Mouse (Mus musculus) megakaryocyte progenitor cell, adult 5-6 weeks (primary cell): Measurements from ENCODE around the gene Gabrr3. TPM values are rescaled to one million over a fixed set of nuclear protein-coding genes. Genes with fewer than 3 reads are reported as not detected.
A peak's percentile ranks its signal among the peaks of the same experiment; 100 is the strongest.

Source experiments
- ATAC-seq: replicated peaks from 2 replicates; pipeline ENCODE4 v1.8.0; 2016; ENCODE audit warnings: mild to moderate bottlenecking, moderate TSS enrichment, inconsistent platforms; ENCODE audit not compliant: poor library complexity
- total RNA-seq, 2 experiments: library from RNA; stranded (forward) in 1 of 2; stranded (reverse) in 1 of 2; fragments of 157-497, 149-512 nt in 1 of 2; fragments of 200-1000 nt in 1 of 2; gene quantifications; 2 replicates each; pipeline versions ENCODE4 v1.2.3 to v1.2.4; 2015 to 2017

The Gabrr3 gene
- total RNA-seq, 2 experiments from 2014 or later: not detected

- no peak for ATAC-seq
Measured at GRCm38 (mm10) chr16:59463973-59464372, 56.8 kb downstream of the Gabrr3 start.

DNA sequence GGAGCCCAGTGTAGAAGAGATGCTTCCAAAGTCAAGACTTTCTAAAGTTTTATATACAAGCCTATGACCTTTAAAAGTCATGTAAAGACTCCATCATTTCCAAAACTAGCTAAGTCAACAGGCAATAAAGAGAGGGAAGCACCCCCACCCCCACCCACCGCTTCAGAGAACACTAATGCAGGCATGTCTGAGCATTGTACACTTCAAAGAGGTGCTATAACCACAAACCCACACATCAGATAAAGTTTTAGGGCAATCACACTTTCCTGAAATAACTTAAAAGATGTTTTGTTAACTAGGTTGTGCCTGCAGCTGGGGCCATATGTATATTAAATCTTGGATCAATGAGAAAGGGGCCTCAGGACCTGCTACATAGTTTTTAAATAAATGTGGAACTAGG is 62.7 kb downstream of the Gabrr3 start:
- no peak for ATAC-seq

GRCm38 (mm10) chr16:59471637-59472278 is 64.6 kb downstream of the Gabrr3 start, which contains the start of gene Riox2:
Riox2 (plus strand) TSS chr16:59471775.
- peak; percentile 84 for ATAC-seq

DNA sequence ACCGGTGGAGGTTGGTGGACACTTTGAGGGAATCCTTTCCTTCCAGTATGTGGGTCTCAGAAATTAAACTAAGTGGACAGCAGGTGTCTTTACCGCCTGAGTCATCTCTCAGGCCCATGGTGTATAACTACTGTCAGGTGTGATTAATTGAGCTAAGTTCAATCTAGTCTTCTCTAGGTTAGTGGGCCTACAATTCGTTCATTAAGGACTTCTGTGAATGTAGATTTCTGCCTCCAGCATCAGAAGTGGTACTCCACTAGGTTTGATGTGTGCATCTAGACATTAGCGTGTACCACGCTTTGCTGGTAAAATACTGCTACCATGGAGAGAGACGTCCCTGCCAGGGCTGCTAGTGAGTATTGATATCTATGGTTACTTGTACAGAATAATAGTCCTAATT is 65.4 kb downstream of the Gabrr3 start:
- no peak for ATAC-seq

GRCm38 (mm10) chr16:59474788-59475187 is 67.7 kb downstream of the Gabrr3 start:
- peak; percentile 67 for ATAC-seq

GRCm38 (mm10) chr16:59477955-59478354 is 70.8 kb downstream of the Gabrr3 start:
- ATAC-seq: no peak

GRCm38 (mm10) chr16:59487239-59487638 is 80.1 kb downstream of the Gabrr3 start:
- no peak for ATAC-seq

GRCm38 (mm10) chr16:59487975-59488548 is 80.9 kb downstream of the Gabrr3 start:
- peak; percentile 88 for ATAC-seq

DNA sequence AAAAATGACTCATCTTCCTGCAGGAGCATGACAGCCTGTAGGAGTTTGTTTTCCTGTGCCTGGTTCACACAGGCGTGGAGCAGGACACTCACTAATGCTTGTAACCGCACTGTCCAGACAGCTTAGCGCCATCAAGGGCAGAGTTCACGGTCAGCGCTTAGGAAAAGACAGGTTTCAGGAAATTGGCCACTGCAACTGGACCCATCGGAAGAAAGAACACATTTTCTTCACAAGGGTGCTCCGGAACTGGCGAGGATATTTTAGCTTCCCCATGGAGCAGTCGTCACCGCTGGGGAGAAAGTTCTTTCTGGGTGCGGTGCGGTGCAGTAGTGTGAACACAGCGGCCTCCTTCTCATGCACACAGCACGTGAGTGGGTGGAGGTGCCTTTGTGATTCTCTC is 86.1 kb downstream of the Gabrr3 start:
- ATAC-seq: no peak

GRCm38 (mm10) chr16:59497947-59498346 is 90.8 kb downstream of the Gabrr3 start:
- no peak for ATAC-seq

- 0 out of 2 replicates have a peak, but pooled peaks have one; percentile 34 for ATAC-seq
Measured at GRCm38 (mm10) chr16:59499180-59499579, 92.0 kb downstream of the Gabrr3 start.

DNA sequence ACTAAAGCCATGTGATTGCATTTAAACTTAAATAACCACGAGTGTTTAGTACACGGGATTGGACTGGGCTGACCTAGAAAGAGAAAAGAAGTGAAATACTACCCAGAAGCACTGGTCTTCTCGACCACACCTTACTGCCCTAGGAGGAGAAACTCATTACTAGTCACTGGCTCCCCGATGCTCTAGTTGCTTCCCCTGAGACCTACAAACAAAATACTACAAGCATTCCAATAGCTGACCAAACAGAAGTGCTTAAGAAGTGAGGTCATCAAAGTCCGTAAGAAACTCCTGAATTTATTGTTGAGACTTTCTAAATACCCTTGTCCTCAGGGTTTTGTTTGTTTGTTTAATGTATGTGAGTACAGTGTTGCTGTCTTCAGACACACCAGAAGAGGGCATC is 102.7 kb downstream of the Gabrr3 start:
- no peak for ATAC-seq

Other genes starting within 250 kb of the Gabrr3 start
- not detected in 2 replicates for gene Olfr196, start 236.9 kb upstream of the Gabrr3 start, total RNA-seq (2015)
- gene Olfr196, start 236.9 kb upstream of the Gabrr3 start, total RNA-seq (2017): not detected in 2 replicates
- gene Olfr198, start 203.8 kb upstream of the Gabrr3 start, total RNA-seq (2015): not detected in 2 replicates
- not detected in 2 replicates for gene Olfr198, start 203.8 kb upstream of the Gabrr3 start, total RNA-seq (2017)
- not detected in 2 replicates for gene Olfr199, start 187.6 kb upstream of the Gabrr3 start, total RNA-seq (2015)
- gene Olfr199, start 187.6 kb upstream of the Gabrr3 start, total RNA-seq (2017): not detected in 2 replicates
- gene Olfr201, start 134.7 kb upstream of the Gabrr3 start, total RNA-seq (2015): not detected in 2 replicates
- gene Olfr201, start 134.7 kb upstream of the Gabrr3 start, total RNA-seq (2017): not detected in 2 replicates
- gene Olfr202, start 120.5 kb upstream of the Gabrr3 start, total RNA-seq (2015): not detected in 2 replicates
- gene Olfr202, start 120.5 kb upstream of the Gabrr3 start, total RNA-seq (2017): not detected in 2 replicates
- gene Olfr203, start 108.5 kb upstream of the Gabrr3 start, total RNA-seq (2015): not detected in 2 replicates
- gene Olfr203, start 108.5 kb upstream of the Gabrr3 start, total RNA-seq (2017): not detected in 2 replicates
- gene Olfr204, start 89.1 kb upstream of the Gabrr3 start, total RNA-seq (2015): 0.02 TPM in 1 of 2 replicates, not detected in the other
- gene Olfr204, start 89.1 kb upstream of the Gabrr3 start, total RNA-seq (2017): not detected in 2 replicates
- not detected in 2 replicates for gene Olfr205, start 76.2 kb upstream of the Gabrr3 start, total RNA-seq (2015)
- gene Olfr205, start 76.2 kb upstream of the Gabrr3 start, total RNA-seq (2017): not detected in 2 replicates
- not detected in 2 replicates for gene Olfr206, start 58.1 kb upstream of the Gabrr3 start, total RNA-seq (2015)
- gene Olfr206, start 58.1 kb upstream of the Gabrr3 start, total RNA-seq (2017): not detected in 2 replicates
- not detected in 2 replicates for gene Olfr209, start 43.3 kb upstream of the Gabrr3 start, total RNA-seq (2015)
- gene Olfr209, start 43.3 kb upstream of the Gabrr3 start, total RNA-seq (2017): not detected in 2 replicates
- 38.3 and 49.5 TPM in 2 replicates for gene Riox2, start 64.4 kb downstream of the Gabrr3 start, total RNA-seq (2015)
- gene Riox2, start 64.4 kb downstream of the Gabrr3 start, total RNA-seq (2017): 50.7 and 70.6 TPM in 2 replicates
- gene Crybg3, start 193.6 kb downstream of the Gabrr3 start, total RNA-seq (2015): 13.3 and 14.6 TPM in 2 replicates
- gene Crybg3, start 193.6 kb downstream of the Gabrr3 start, total RNA-seq (2017): 17.9 and 26.8 TPM in 2 replicates
- gene Arl6, start 232.1 kb downstream of the Gabrr3 start, total RNA-seq (2015): 6.0 and 8.5 TPM in 2 replicates
- 6.8 and 8.3 TPM in 2 replicates for gene Arl6, start 232.1 kb downstream of the Gabrr3 start, total RNA-seq (2017)